Mouse (Mus musculus): ENCODE data around the gene Slc5a5.

Gene Slc5a5

DNA sequence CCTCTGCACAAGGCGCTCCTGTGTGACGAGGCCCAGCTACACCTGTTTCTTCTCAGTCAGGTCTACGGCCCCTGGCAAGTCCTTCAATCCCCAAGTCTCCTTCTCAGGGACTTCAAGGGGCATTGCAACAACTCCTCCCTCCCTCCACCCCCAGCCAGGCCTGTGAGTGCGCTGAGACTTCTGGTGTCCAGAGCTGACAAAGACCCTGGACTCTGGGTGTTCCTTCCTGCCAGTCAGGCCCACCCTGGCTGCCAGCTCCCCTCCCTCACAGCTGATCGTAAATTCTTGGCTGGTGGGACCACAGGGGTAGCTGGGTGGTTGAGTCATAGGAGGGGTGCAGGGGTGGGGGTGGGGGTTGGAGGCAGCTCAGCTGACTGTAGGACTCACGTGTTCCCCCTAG is 40.7 kb downstream of the Slc5a5 start:
- no peak for DNase-seq

DNA sequence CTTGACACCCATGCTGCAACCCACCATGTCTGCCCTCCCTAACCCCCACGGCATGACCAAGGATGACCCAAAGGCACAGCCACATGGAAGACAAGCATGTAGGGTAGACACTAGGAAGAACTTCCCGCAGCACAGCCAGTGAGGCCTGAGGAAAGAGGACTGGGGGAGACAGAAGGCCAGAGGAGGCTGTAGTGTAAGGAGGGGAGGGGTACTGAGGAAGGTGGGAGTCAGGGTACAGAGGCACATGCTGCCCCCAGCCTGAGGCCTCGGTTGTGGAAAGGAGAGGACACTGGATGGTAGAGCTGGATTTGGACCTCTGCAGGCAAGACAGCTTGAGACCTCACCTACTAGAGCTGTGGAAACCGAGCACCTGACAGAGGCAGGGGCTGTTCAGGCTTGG is 41.6 kb downstream of the Slc5a5 start:
- DNase-seq: no peak

DNA sequence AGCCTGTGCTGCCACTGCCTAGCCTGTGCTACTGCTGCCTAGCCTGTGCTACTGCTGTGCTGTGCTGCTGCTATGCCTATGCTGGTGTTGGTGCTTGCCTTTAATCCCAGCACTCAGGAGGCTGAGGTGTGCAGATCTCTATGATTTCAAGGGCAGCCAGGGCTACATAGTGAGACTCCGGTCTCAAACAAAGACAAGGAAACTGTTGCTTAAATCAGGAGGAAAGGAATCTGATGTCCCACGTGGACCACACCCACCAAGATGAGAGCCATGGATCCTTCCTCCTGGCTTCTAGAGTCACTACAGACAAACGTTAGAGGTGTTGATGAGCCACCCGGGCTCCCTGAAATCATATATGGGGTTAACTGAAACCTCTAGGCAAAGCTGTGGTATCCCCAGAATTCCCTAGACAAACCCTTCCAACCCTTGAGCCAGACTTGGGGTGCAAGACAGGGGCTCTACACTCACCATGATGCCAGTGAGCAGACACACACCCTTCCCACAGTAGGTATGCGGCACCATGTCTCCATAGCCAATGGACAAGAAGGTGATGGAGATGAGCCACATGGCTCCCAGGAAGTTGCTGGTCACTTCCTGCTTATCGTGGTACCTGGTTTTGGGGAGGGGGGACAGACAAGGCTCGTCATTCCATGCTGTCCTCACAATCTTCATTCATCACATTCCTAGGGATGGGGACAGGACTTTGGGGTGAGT is 42.3 kb downstream of the Slc5a5 start:
- no peak for DNase-seq

DNA sequence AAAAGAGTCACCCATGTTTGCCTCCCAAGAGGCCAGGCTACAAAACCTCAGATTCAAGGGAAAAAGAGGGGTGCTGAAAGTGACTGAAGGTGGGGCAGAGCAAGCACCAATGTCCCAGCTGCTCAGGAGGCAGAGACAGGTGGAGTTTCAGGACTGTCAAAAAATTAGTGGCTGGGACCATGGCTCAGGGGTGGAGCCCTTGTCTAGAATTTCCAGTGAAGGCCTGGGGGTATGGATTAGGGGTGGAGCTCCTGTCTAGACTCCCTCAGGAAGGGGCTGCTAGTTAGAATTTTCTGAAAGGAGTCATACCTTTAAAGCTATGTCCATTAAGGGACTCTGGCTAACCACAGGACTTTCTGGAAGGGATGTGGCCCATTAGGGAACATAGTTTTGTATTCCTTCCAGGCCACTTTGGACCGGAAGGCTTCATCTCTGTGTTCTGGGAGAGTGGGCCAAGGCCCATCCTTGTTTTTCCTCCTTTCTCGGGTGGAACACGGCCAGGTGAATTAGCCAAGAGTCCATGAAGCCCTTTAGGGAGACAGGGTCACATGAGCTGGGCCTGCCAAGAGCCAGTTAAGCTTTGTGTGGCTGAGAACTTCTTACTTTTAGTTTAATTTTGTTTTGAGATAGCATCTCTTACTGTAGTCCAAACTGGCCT is 43.1 kb downstream of the Slc5a5 start:
- no peak for DNase-seq

DNA sequence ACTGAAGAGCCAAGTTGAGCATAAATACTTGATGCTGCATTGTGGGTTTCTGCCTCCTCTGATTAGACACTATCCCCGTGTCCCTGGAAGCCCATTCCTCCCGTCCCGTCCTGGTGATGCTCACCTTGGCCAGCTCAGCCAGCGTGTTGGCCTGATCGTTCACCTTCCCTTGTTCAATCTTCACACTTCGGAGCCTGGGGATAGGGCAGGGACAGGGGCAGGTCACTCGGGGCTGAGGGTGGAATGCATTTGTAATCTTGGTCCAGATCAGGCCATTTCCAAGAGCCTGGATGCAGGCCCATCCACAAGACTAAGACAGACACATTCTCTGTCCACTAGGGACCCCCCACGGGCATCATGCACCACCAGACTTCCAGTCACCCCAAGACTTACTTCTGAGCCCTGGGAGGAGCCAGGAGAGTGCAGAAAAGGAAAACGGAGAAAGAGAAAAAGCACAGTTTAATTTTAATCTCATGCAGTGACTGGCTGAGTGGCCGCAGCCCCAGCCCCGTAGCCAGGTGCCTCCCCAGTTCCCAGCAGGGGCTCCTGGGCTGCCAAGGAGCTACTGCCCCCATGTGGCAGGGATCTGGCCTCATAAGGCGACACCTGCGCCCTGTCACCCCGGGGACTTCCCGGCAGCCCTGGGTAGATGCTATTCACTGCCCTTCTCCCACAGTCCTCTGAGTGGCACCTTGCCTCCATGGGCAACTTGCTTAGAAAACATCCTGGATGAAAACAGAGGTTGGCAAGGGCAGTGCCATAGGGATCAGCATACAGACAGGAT is 46.0 kb downstream of the Slc5a5 start:
- no peak for DNase-seq

DNA sequence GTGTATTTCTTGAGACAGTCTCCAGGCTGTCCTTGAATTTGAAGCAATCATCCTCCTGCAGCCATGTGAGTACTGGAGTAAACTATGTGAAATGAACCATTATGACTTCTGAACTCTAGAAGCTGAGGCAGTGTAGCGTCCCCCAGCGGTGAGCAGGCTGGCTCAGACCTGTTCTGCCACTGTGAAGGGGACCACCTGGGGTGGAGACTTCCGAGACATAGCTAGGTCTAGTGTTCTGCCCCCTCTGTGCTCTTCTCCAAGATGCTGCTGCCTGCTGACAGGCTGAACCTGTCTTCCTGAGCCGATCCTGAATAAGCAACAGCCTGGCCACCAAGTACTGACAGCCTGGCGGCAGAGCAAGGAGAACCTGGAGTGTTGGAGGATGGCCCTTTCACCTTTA is 47.4 kb downstream of the Slc5a5 start:
- DNase-seq: no peak

DNA sequence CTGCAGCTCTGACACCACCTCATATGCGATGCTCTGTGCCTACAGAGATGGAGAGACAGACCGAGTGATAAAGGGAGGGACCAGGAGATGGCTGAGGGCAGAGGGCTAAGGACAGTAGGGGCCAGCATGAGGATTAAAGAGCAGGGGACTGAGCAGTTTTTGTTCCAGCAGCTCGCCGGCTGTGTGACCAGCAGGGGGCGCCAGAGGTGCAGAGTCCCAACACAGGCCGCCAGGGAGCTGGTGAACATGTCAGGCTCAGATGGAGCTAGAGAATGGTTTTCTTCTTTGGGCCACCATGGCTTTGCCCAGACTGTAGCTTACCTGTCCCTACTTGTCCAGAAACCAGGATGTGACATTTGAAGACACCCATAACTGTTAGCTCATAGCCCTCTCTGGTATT is 48.0 kb downstream of the Slc5a5 start:
- DNase-seq: peak; percentile 95

DNA sequence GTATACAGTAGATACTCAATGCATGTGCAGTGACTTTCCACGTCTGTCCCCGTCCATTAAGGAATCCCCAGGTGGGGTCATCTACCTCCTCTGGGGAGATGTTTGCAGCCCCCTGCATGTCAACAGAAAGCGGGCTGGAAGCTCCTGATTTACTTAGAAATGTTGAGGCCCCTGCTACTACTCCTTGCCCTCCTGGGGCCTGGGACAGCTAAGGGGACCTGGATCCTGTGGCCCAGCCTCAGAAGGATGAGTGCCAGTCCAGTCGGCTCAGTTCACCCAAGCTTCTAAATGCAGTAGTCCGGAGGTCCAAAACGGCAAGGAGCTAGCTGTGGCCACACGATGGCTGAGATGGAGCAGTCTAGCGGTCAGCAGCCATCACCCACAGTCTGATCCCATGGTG is 48.6 kb downstream of the Slc5a5 start:
- DNase-seq: no peak

DNA sequence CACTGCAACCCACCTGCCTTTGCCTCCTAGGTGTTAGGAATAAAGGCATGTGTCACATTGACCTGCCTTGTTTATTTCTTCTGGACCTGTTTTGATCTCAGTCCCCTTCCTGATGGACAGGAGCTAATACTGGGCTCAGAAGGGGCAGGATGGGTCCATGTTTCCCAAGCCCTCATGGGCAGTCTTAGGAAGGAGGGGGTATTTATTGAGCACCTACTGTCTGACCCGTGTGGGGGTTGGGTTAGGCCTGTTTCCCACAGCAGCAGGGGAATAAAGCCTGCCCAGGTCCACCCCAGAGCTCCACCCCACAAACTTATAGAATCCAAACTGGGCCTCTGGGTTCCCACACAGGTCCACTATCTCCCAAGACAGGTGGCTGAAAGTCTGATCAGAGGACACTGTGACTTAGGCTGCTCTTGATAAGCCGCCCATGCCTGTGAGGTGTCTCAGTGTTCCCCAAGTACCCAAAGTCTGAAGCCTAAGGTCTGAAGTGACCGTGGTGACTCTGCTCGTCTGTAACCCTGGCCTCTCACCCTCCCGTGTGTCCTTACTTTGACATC is 49.3 kb downstream of the Slc5a5 start:
- no peak for DNase-seq

DNA sequence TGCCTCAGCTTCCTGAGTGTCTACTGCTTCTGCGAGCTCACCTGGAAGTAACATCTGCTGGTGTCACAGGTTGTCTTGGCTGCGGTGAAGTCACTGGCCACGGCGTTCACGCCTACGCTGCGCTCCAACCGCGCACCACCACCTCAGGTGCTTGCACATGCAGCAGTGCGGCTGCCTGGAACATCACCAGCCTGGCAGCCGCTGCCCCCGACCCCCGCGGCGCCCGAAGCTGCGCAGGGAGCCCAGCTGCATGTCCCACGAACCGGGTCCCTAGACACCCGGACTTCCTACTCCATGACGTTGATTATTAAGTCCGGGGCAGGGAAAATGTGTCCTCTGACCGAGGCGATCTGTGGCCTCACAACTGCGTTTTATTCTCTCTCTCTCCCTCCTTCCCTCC is 50.1 kb downstream of the Slc5a5 start:
- DNase-seq: no peak

DNA sequence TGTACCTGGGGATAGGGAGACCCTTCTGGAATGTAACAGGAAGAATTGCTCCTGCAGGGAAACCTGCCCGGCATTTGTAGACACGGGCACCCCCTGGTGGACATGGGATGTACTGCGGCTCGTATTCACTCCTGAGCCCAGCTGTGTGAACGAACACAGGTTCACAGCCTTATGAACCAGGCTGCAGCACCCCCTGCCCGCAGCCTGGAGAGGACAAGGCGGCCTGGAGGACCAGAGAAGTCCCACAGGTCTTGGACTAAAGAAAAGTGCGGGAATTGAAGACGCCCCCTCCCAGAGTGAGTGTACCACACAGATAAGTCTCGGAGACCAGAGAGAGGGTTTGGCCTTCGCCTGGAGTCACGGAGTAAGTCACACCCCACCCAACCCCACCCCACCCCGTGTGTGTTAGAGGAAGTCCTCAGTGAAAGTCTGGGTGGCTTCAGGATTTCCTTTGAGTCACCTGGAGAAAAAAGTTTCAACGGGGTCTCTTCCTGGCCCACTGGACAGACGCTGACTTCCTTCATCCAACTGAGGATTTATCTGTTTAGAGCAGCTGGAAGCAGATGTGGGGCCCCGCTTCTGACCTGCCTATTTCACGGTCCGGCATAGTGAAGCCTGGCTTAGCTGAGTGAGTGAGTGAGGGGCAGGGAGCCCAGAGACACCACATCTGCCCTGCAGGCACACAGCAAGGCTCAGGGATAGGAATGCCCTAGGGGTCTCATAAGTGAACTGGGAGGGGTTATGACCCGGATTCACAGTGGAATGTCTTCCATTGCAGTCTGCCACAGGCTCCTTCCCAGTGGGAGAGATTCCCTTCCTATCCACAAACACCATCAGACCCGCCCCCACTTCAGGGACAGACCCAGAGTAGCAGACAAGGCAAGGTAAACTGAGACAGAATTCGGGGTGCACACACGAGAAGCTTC is 51.1 kb downstream of the Slc5a5 start:
- peak; percentile 96 for DNase-seq

DNA sequence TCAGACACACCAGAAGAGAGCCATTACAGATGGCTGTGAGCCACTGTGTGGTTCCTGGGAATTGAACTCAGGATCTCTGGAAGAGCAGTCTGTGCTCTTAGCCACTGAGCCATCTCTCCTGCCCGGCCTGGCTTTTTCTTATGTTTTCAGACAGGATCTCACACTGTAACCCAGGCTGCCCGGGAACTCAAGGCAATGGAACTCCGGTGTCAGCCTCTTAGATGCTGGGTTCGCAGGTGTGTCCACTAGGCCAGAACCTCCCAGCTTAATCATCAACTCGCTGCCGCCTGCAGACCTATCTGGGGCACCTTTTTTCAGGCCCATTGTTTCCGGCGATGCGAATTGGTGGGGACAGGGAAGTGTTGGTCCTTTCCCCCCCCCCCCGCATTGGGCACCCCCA is 52.0 kb downstream of the Slc5a5 start:
- no peak for DNase-seq

DNA sequence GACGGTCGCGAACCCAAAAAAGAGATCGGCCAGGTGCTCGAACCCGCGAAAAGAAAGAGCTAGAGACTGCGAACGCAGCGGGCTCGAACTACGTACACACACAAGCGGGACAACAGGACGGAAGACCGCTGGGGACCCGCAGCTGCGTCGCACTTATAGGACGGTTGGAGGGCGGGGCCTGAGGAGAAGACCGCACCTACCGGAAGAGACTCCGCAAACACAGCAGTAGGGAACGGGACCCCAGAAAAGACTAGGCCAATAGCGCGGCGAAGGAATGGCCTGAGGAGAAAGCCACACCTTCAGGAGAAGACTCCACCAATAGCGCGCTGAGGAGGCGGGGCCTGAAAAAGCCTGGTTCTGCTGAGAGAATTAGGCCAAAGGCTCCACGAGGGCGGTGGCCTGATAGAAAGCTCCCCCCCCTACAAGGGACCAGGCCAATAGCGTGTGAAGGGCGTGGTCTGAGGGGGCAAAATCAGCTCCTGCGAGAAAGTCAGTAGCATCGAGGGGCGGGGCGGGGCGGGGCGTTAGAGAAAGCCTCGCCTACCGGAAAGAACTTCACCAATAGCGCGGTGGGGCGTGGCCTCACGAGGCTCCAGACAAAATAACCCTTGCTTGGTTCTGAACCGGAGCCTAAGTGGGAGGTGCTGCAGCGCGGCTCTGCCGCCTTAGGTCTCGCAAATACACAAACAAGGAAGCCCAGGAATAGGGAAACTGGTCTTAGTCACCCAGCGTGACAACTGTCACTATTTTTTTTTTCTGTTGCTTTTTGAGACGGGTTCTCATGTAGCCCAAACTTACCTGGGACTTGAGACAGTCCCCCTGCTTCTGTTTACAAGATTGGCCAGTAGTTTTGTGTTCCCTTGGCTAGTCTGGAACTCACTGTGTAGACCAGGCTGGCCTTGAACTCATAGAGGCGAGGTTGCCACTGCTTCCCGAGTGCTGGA is 52.9 kb downstream of the Slc5a5 start, which contains the start of gene Arrdc2:
Gene Arrdc2, minus strand, starts transcription at position 313 of the 944 bp plus-strand sequence.
- DNase-seq: peak; percentile 100

DNA sequence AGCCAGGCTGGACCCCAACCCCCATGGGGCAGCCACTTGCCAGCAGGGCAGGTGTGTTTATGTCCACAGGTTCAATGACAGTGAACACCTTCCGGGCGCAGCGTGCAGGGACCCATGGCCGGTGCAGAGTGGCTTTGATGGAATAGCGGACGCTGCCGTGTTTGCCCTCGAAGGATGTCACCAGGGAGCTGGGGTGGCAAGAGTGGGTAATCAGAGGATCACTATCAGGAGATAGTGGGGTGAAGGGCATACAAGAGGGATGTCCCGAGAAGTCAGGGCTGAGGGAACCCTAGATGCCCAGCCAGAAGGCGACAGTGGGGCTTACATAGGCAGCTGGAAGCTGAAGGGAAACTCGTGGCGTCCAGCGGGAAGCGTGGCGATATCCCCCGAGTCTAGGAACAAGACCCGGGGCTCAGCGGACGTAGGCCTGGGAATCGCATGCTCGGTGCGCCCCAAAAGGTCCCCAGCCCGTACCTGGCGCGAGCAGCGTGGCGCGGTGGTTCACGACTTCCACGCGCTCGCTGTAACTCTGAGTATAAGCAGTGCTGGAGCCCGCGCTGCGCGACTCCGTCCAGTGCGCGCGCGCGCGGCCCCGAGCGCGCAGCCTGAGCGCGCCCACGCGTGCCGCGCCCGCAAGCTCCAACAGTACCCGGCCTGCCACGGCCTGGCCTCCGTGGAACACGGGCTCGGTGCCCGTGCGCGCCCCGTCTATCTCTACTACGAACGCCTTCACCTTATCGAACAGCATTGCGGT is 53.7 kb downstream of the Slc5a5 start:
- peak; percentile 37 for DNase-seq

DNA sequence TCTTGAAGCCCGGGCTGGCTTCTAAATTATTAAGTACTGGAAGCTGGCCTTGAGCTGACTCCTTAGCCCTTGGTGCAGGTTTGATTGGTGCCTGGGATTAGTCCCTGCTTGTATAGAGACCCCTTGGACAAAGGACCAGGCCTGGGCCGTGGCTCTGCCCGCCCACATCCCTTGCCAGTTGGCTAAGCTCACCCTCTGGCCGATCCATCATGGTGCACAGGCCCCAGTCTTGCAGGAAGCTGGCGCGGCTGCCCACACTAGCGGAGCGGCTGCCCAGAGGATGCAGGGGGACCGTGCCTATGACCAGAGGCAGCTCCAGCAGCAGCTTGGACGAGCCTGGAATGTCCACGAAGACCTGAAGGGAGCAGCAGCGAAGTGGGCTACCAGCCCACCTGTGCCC is 55.9 kb downstream of the Slc5a5 start:
- DNase-seq: no peak

DNA sequence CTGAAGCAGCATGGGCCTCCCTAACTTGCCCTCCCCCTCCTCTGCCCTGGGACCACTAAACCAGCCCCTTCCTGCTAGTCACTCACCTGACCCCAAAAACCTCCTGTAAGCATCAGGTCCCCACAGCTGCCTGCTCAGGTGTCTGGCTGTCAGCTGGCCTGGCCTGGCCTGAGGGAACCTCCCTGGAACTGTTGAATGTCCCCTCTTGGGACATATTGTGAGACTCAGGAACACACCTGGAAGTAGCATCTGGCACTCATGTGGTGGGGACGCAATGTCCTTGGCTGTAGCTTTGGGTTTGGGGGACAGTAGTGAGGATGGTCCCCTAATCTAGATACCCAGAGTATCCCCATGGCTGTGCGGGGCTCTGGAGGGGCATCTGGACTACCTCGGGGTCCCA is 58.5 kb downstream of the Slc5a5 start:
- no peak for DNase-seq

DNA sequence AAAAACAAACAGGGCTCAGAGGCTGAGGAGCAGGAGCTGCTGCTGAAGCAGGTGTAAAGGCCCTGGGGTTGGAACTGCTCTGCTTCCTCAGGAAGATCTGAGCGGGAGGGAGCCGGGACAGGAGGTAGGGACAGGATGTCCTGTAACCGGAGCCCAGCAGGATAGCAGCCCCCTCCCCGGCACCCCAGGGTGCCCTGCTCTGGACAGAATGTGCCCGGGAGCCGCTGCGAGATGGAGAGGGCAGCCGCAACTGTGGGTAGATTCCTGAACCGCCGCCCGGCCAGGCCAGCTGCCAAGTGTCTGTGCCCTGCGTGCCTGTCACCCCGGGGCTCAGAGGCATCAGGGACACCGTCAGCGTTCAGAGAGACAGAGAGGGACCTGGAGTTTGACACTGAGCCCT is 59.0 kb downstream of the Slc5a5 start:
- DNase-seq: peak; percentile 86

DNA sequence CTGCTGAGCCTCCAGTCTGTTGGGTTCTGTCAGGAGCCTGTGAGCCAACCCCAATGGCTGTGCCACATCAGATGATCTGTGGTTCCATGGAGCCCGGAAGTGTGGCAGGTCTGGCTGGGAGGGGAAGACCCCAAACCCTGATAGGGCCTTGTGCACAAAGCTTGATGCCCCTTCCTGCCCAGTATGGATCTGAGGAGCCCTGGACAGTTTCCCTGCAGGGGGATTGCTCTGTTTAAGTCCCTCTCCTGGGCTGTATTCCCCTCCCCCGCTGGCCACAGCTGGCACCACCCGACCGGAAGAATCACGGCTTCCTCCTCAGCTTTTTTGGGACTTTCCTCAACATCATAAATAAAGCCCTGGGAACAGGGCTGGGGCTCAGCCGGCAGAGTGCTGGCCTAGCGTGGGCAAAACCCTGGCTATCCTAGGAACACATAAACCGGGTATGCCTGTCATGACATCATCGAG is 59.5 kb downstream of the Slc5a5 start:
- DNase-seq: peak; percentile 74

Measured in lung, postnatal 36 days (tissue).